Mouse (Mus musculus) G1E (cell line): Measurements from ENCODE around the gene Abt1. TPM values are rescaled to one million over a fixed set of nuclear protein-coding genes. Genes with fewer than 3 reads are reported as not detected.

Experiments
- ATAC-seq: 2 replicates; pipeline ENCODE4 v1.8.0; 2016; ENCODE audit warnings: mild to moderate bottlenecking; ENCODE audit not compliant: insufficient number of reproducible peaks, poor library complexity, low FRiP score, severe bottlenecking; ENCODE audit errors: extremely low read depth
- DNase-seq: peaks from one replicate; pipeline ENCODE4 v3.0.0; 2012; ENCODE audit warnings: low spot score
- H3K27me3 ChIP-seq: 2 replicates; pipeline ENCODE4 v1.6.1; 2012; ENCODE audit warnings: mild to moderate bottlenecking, low read length, inconsistent platforms; ENCODE audit not compliant: insufficient read depth
- H3K36me3 ChIP-seq: replicated peaks from 2 replicates; pipeline ENCODE3; 2012; ENCODE audit warnings: mild to moderate bottlenecking, inconsistent platforms
- H3K4me1 ChIP-seq: 2 replicates; pipeline ENCODE4 v1.6.1; 2012; ENCODE audit warnings: low read depth, low read length, inconsistent platforms, mixed read lengths; ENCODE audit not compliant: insufficient read depth
- H3K4me3 ChIP-seq: 2 replicates; pipeline ENCODE4 v1.5.1; 2012; ENCODE audit warnings: low read depth, mild to moderate bottlenecking, inconsistent platforms, low read length, moderate library complexity, mixed read lengths
- H3K9me3 ChIP-seq: replicated peaks from 2 replicates; pipeline ENCODE4 v1.6.1; 2012; ENCODE audit warnings: inconsistent platforms
- CTCF ChIP-seq: IDR thresholded peaks from 2 replicates; pipeline ENCODE4 v1.5.1; 2012; ENCODE audit warnings: low read depth, low read length, inconsistent platforms, mixed read lengths
- GATA1 ChIP-seq: IDR thresholded peaks from 2 replicates; pipeline ENCODE4 v1.6.1; 2012; ENCODE audit warnings: borderline replicate concordance, low read length, inconsistent platforms, mixed read lengths
- GATA2 ChIP-seq: IDR thresholded peaks from 2 replicates; pipeline ENCODE4 v1.6.1; 2012; ENCODE audit warnings: low read depth, low read length, inconsistent platforms, borderline replicate concordance
- POLR2AphosphoS5 ChIP-seq: IDR thresholded peaks from 2 replicates; pipeline ENCODE4 v1.6.1; 2012; ENCODE audit warnings: low read depth, low read length, inconsistent platforms; ENCODE audit not compliant: insufficient replicate concordance
- TAL1 ChIP-seq: conservative IDR thresholded peaks from 2 replicates; pipeline ENCODE4 v1.6.1; 2012; ENCODE audit warnings: low read depth, low read length, inconsistent platforms, mixed read lengths
- polyA plus RNA-seq: library from polyadenylated mRNA; stranded (reverse); fragments of >175 nt; gene quantifications from 2 replicates; pipeline ENCODE4 v1.2.3, GENCODE M21; 2012
- total RNA-seq, 2 experiments: library from RNA; stranded (forward) in 1 of 2; stranded (reverse) in 1 of 2; fragments of 200-1000 nt in 1 of 2; fragments of >200 nt in 1 of 2; fragmentation: Nextera tagmentation in 1 of 2; gene quantifications; 2 replicates each; pipeline ENCODE4 v1.2.3; 2014 to 2017

The Abt1 gene
- total and polyA plus RNA-seq, 3 experiments: 3.7 to 9.5 (median 6.9) TPM

- Histone ChIP-seq H3K4me1 (peaks cover 46% of the 10 kb centered on the region), H3K9me3 (no peaks in the 10 kb centered on the region), H3K4me3 (peak overlapping the region; percentile 72), H3K36me3 (no peaks in the 10 kb centered on the region), H3K27me3 (no peaks in the 10 kb centered on the region)
- ATAC-seq: no peak
- no peak for TF ChIP-seq GATA2
- TF ChIP-seq GATA1: no peak
- TF ChIP-seq CTCF: no peak
- TF ChIP-seq TAL1: no peak
- no peak for TF ChIP-seq POLR2AphosphoS5
- no peak for DNase-seq
Measured at GRCm38 (mm10) chr13:23430734-23431133, 7.1 kb upstream of the Abt1 start.

- no peaks in the 10 kb centered on the region for H3K27me3 ChIP-seq
- peaks cover 48% of the 10 kb centered on the region for H3K4me1 ChIP-seq
- DNase-seq: no peak
- no peak for ATAC-seq
- H3K4me3 ChIP-seq: peak overlapping the region; percentile 72
- TF ChIP-seq GATA1: no peak
- no peak for TF ChIP-seq POLR2AphosphoS5
- no peak for TF ChIP-seq GATA2
- TF ChIP-seq TAL1: no peak
- no peak for TF ChIP-seq CTCF
- H3K36me3 ChIP-seq: no peaks in the 10 kb centered on the region
- no peaks in the 10 kb centered on the region for H3K9me3 ChIP-seq
Measured at GRCm38 (mm10) chr13:23429771-23430380, 6.2 kb upstream of the Abt1 start.

- Histone ChIP-seq H3K27me3 (no peaks in the 10 kb centered on the region), H3K4me1 (peaks cover 41% of the 10 kb centered on the region), H3K36me3 (no peaks in the 10 kb centered on the region), H3K4me3 (no peak overlapping the region), H3K9me3 (no peaks in the 10 kb centered on the region)
- DNase-seq (no peak), ATAC-seq (no peak)
- TF ChIP-seq CTCF (no peak), TAL1 (no peak), GATA1 (no peak), POLR2AphosphoS5 (no peak), GATA2 (no peak)
Measured at GRCm38 (mm10) chr13:23428166-23428993, 4.7 kb upstream of the Abt1 start.

- H3K36me3 ChIP-seq: peaks cover 3% of the 10 kb centered on the region
- DNase-seq: no peak
- TF ChIP-seq GATA2 (no peak), TAL1 (no peak), GATA1 (no peak), POLR2AphosphoS5 (no peak), CTCF (no peak)
- H3K9me3 ChIP-seq: no peaks in the 10 kb centered on the region
- H3K4me1 ChIP-seq: peaks cover 43% of the 10 kb centered on the region
- H3K27me3 ChIP-seq: no peaks in the 10 kb centered on the region
- no peak overlapping the region for H3K4me3 ChIP-seq
- no peak for ATAC-seq
Measured at GRCm38 (mm10) chr13:23427401-23427910, 3.8 kb upstream of the Abt1 start.

- ATAC-seq: no peak
- TF ChIP-seq CTCF (no peak), TAL1 (no peak), GATA2 (no peak), POLR2AphosphoS5 (no peak), GATA1 (no peak)
- Histone ChIP-seq H3K4me3 (no peak overlapping the region), H3K4me1 (peaks cover 48% of the 10 kb centered on the region), H3K27me3 (no peaks in the 10 kb centered on the region), H3K36me3 (peaks cover 8% of the 10 kb centered on the region), H3K9me3 (no peaks in the 10 kb centered on the region)
- DNase-seq: no peak
Measured at GRCm38 (mm10) chr13:23426922-23427321, 3.3 kb upstream of the Abt1 start.

- no peak for TF ChIP-seq GATA2
- TF ChIP-seq POLR2AphosphoS5: no peak
- no peak for TF ChIP-seq CTCF
- TF ChIP-seq TAL1: no peak
- no peak for TF ChIP-seq GATA1
- peak overlapping the region; percentile 25; the same call in 1 of the 2 replicates for H3K4me3 ChIP-seq
- DNase-seq: no peak
- peaks cover 53% of the 10 kb centered on the region for H3K4me1 ChIP-seq
- H3K9me3 ChIP-seq: no peaks in the 10 kb centered on the region
- H3K27me3 ChIP-seq: no peaks in the 10 kb centered on the region
- peaks cover 14% of the 10 kb centered on the region for H3K36me3 ChIP-seq
- no peak for ATAC-seq
Measured at GRCm38 (mm10) chr13:23426335-23426734, 2.7 kb upstream of the Abt1 start.
